Mouse (Mus musculus) stomach, embryonic 16.5 days (tissue): ENCODE results near the gene Hand2. TPM values are rescaled to one million over a fixed set of nuclear protein-coding genes. Genes with fewer than 3 reads are reported as not detected.

Experiments used
- ATAC-seq: fragments of 200-750 bp; cut with Nextera tagmentation; 2 replicates; pipeline ENCODE4 v1.8.0; 2017; ENCODE audit warnings: moderate number of reproducible peaks, moderate TSS enrichment; ENCODE audit not compliant: insufficient read depth, low FRiP score
- H3K27ac ChIP-seq: fragments of 300-500 bp; sonication (generic); 2 replicates; pipeline ENCODE4 v1.5.1; 2014; ENCODE audit warnings: low read length
- H3K27me3 ChIP-seq: fragments of 300-500 bp; sonication (generic); 2 replicates; pipeline ENCODE4 v1.6.1; 2014; ENCODE audit warnings: low read length, control low read depth, mixed read lengths; ENCODE audit not compliant: control insufficient read depth, insufficient read depth
- H3K36me3 ChIP-seq: fragments of 300-500 bp; sonication (generic); 2 replicates; pipeline ENCODE4 v1.6.1; 2014; ENCODE audit warnings: low read length; ENCODE audit not compliant: control insufficient read depth, insufficient read depth
- H3K4me1 ChIP-seq: fragments of 300-500 bp; sonication (generic); 2 replicates; pipeline ENCODE4 v1.6.1; 2014; ENCODE audit warnings: low read length, control low read depth, mixed read lengths; ENCODE audit not compliant: control insufficient read depth, insufficient read depth
- H3K4me2 ChIP-seq: fragments of 300-500 bp; sonication (generic); 2 replicates; pipeline ENCODE4 v1.6.1; 2014; ENCODE audit warnings: low read depth, low read length, mixed read lengths
- H3K4me3 ChIP-seq: fragments of 300-500 bp; sonication (generic); replicated peaks from 2 replicates; pipeline ENCODE4 v1.5.1; 2014; ENCODE audit warnings: mild to moderate bottlenecking, low read length
- H3K9ac ChIP-seq: fragments of 300-500 bp; sonication (generic); 2 replicates; pipeline ENCODE4 v1.6.1; 2014; ENCODE audit warnings: low read length
- H3K9me3 ChIP-seq: fragments of 300-500 bp; sonication (generic); replicated peaks from 2 replicates; pipeline ENCODE4 v1.6.1; 2016; ENCODE audit warnings: low read length, control low read depth; ENCODE audit not compliant: control insufficient read depth
- WGBS: fragments of 180-500 bp; shearing (Covaris S2); extraction: QIAGEN DNeasy Blood & Tissue Kit; methylation state at CpG from one replicate; pipeline ENCODE4 v1.1.7; 2014; 5-methylcytosine and 5-hydroxymethylcytosine counted together
- polyA plus RNA-seq: library from polyadenylated mRNA; unstranded; fragments of >200 nt; fragmentation: Nextera tagmentation; extraction: Ambion mirVana; gene quantifications from 2 replicates; pipeline ENCODE4 v1.2.1, GENCODE M21; 2015

Gene Hand2
- 6.2 and 7.5 TPM in 2 replicates for polyA plus RNA-seq

DNA sequence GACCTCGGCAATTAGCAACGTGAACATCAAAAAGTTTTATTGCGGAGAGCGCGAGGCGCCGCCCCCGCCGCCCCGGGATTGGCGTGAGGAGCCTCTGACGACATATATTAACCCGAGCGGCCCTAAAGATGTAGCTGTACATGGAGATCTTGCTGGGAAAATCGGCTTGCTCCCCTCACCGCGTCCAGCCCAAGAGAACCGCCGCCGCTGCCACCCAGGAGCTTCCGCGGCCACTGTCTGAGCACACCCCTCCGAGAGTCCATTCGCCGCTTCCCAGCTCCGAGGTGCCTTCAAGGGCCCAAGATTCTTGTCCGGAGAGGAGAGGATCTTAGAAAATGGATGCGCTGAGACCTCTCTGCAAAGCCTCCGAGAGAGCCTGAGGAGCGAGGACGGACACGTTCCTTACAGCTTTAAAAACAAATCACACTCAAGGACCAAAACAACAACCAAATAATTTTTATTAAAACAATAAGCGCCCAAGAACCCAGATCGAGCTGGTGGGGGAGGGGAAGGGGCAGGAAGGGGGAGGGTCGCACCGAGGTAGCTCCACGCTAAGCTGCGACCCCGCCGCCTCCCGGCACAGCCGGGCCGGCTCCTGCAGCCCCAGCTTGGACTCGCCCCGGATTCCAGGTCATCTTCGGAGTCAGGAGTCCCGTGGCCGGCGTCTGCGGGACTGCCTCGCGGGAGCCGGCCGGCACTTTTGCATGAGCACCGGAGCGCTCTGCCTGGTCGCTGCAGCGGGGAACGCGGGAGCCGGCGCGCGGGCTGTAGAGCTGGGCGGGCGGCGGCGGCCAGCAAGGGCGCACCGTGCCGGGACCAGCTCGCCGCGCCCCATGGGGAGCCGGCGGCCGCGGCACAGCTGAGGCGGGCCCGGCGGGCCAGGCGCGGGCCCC is at the start of gene Hand2:
Gene Hand2 (plus strand): TSS at position 133 of the 893 bp plus-strand sequence.
- H3K4me2 ChIP-seq: peak within 1 kb of the TSS; percentile 54
- no peaks in the 10 kb centered on the region for H3K9me3 ChIP-seq
- peak; percentile 71 for ATAC-seq
- H3K27me3 ChIP-seq: peaks cover 58% of the 10 kb centered on the region
- no peaks in the 10 kb centered on the region for H3K36me3 ChIP-seq
- H3K4me1 ChIP-seq: peaks cover 3% of the 10 kb centered on the region; the same call in 1 of the 2 replicates
- under 1% methylated on average over 80 of the region's 83 CpGs for WGBS
- H3K27ac ChIP-seq: peak within 1 kb of the TSS; percentile 92
- peak within 1 kb of the TSS; percentile 65 for H3K4me3 ChIP-seq
- peak within 1 kb of the TSS; percentile 88 for H3K9ac ChIP-seq

DNA sequence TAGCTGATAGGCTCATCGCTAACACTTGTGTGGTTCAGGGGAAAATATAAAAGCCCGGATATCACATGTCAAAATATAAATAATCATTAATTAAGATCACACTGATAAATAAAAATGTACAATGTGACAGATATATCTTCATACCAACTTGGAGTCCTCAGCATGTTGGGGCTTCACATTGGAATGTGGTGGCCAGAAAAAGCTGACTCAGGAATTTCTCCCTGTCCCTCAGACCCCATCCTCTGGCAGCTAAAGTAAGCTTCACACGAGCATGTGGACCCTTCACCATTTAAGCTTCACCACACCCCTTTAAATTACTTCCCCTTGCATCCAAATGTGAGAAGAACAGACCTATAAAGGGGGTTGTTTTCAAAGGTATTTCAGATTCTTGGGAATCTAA is 47.7 kb upstream of the Hand2 start:
- no peak overlapping the region for H3K4me3 ChIP-seq
- no peaks in the 10 kb centered on the region for H3K9me3 ChIP-seq
- no peak overlapping the region for H3K9ac ChIP-seq
- H3K27ac ChIP-seq: no peak overlapping the region
- H3K4me1 ChIP-seq: no peaks in the 10 kb centered on the region
- no peak overlapping the region for H3K4me2 ChIP-seq
- WGBS: 67% methylated on average over 3 of the region's 3 CpGs
- H3K36me3 ChIP-seq: no peaks in the 10 kb centered on the region
- ATAC-seq: no peak
- H3K27me3 ChIP-seq: no peaks in the 10 kb centered on the region

DNA sequence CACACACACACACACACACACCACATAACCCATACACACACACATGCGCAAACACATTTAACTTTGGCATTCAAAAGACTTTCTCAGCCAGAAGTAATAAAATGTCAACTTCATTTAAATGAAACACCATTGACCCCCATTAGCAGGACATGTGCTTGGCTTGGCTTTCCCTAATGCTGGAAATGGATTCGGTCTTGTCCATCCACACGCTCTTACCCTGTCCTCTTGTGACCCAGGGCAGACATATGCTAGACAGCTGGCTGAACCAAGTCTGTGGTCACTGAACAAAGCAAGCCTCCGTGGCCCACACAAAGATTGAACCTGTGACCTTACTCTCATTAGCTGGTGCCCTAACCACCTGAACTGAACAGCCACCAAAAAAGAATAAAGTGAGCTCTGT is 27.3 kb upstream of the Hand2 start:
- H3K27me3 ChIP-seq: no peaks in the 10 kb centered on the region
- H3K9me3 ChIP-seq: no peaks in the 10 kb centered on the region
- WGBS: 60% methylated on average over 4 of the region's 4 CpGs
- H3K36me3 ChIP-seq: no peaks in the 10 kb centered on the region
- H3K4me3 ChIP-seq: no peak overlapping the region
- H3K4me2 ChIP-seq: no peak overlapping the region
- no peak for ATAC-seq
- no peak overlapping the region for H3K27ac ChIP-seq
- H3K9ac ChIP-seq: no peak overlapping the region
- H3K4me1 ChIP-seq: no peaks in the 10 kb centered on the region

DNA sequence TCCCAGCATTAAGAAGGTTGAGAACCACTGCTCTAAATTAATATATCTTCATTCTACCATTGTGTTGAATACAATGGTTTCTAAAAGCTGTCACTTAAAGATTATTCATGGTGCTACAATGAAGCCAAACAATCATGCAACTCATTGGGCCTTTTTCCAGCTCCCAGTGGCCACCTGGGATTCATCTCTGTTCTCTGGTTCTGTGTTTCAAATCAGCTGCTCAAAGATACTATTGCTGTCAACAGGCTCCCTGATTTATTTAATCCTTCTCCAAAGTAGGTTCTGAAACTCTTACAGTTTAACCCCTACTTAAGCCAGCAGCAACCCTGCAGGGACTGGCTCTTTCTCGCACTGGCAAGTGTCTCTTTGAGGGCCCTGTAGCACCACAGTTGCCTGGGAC is 17.3 kb upstream of the Hand2 start:
- H3K9ac ChIP-seq: no peak overlapping the region
- no peak overlapping the region for H3K4me2 ChIP-seq
- no peak overlapping the region for H3K4me3 ChIP-seq
- H3K27me3 ChIP-seq: no peaks in the 10 kb centered on the region; the same call in 1 of the 2 replicates
- WGBS: 59% methylated on average over 1 of the region's 1 CpGs
- no peak for ATAC-seq
- H3K36me3 ChIP-seq: no peaks in the 10 kb centered on the region
- no peaks in the 10 kb centered on the region for H3K4me1 ChIP-seq
- H3K27ac ChIP-seq: no peak overlapping the region
- no peaks in the 10 kb centered on the region for H3K9me3 ChIP-seq

DNA sequence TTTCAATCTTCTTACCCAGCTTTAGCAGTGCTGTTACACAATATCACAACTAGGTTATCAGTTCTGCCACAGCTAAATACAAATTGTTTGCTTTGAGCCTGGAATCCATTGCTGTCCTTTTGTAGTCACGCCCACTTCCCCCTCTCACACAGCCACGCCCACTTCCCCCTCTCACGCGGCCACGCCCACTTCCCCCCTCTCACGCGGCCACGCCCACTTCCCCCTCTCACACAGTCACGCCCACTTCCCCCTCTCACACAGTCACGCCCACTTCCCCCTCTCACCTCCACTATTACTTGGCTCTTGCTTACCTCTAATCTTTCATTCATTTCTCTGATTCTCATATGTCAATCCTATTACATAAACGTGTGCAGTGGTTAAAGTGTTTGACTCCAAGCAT is 15.8 kb upstream of the Hand2 start:
- Histone ChIP-seq H3K4me3 (no peak overlapping the region), H3K27me3 (no peaks in the 10 kb centered on the region; the same call in 1 of the 2 replicates), H3K36me3 (no peaks in the 10 kb centered on the region), H3K9me3 (no peaks in the 10 kb centered on the region), H3K9ac (no peak overlapping the region), H3K4me2 (no peak overlapping the region), H3K4me1 (no peaks in the 10 kb centered on the region), H3K27ac (no peak overlapping the region)
- WGBS: 50% methylated on average over 11 of the region's 11 CpGs
- no peak for ATAC-seq

DNA sequence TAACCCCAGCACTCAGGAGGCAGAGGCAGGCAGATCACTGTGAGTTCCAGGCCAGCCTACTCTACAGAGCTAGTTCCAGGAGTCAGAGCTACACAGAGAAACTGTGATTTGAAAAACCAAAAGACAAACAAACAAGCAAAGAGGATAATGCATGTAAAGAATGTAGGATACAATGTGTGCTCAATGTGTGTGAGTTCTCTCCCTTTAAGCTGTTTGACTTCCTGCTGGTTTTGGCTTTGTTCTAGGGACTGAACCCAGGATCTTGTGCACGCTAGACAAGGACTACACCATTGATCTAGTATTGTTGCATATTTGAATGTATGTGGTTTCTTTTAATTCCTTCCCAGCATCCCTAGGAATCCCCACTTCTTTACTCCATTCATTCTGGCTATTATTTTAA is 14.3 kb upstream of the Hand2 start:
- Histone ChIP-seq H3K9me3 (no peaks in the 10 kb centered on the region), H3K27me3 (no peaks in the 10 kb centered on the region; the same call in 1 of the 2 replicates), H3K4me1 (no peaks in the 10 kb centered on the region), H3K27ac (no peak overlapping the region), H3K9ac (no peak overlapping the region), H3K36me3 (no peaks in the 10 kb centered on the region), H3K4me2 (no peak overlapping the region), H3K4me3 (no peak overlapping the region)
- 35% methylated on average over 1 of the region's 1 CpGs for WGBS
- no peak for ATAC-seq

DNA sequence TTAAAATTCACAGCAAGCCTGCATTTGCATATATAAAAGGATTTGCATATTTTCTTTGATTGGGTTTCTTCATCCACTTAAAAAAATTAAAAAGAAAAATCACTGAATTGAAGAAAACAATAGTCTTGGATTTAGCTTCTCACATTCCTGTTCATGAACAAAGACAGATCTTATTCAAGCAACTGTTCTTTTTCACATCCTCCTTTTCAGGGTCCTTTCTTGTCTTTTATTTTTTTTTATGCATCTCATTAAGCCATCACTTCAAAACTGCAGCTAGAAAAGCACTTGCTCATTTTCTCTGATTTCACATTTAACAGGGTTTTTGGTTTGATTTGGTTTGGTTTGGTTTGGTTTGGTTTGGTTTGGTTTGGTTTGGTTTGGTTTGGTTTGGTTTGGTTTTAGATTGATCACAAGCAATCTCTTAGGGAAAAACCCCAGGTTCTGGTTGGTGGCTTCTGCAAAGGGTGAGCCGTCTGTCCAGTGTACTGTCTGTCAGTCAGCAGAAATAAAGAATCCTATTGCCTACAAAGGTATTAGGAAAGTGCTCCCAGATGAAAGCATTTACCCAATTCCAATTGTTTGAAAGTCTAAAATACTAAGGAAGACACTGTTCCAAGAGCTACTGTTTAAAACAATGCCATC is 10.8 kb upstream of the Hand2 start:
- no peak for ATAC-seq
- H3K9ac ChIP-seq: no peak overlapping the region
- no peaks in the 10 kb centered on the region for H3K36me3 ChIP-seq
- no peak overlapping the region for H3K4me3 ChIP-seq
- peaks cover 17% of the 10 kb centered on the region for H3K27me3 ChIP-seq
- WGBS: 46% methylated on average over 1 of the region's 1 CpGs
- no peaks in the 10 kb centered on the region for H3K9me3 ChIP-seq
- no peak overlapping the region for H3K27ac ChIP-seq
- no peak overlapping the region for H3K4me2 ChIP-seq
- peaks cover 6% of the 10 kb centered on the region; the same call in 1 of the 2 replicates for H3K4me1 ChIP-seq

DNA sequence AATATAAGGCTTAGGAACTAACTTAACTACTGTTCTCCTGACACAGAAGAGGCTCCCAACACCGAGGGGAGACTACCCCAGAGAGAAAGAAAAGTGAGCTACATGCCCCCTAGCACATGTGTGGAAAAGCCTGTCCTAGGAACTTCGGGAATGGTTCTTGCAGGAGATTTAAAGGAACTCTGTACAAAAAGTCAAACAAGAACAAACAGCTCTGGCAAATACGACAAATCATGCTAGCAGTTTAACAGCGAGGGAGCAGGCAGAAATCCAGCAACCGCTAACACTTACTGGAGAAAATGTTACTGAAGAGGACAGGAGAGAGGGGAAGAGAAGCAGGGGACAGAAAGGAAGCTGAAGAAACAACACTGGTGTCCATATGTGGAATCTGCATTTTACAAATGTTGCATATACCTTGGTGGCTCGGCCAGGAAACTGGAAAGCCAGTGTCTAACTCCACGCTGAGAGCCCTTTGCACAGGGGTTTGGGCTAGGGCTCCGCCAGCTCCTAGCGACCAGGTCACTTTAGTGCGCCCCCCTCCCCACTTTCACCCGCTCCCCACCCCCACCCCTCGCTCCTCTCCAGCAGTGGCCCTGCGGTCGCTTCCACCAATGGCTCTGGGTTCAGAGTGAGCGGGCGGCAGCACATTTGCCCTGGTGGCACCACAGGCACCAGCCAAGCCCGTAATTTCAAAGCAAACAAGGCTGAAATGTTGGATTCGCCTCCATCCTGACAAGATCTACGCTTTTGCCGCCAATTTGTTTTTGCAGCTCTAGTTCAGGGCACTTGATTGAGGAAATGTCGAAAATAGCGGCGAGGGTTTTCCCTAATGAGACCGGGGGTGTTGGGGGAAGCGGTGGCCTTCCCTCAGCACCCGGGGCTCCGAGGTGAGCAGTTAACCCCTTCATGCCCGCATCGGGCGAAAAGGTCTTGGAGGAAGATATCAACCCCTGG is 8.5 kb upstream of the Hand2 start:
- peaks cover 27% of the 10 kb centered on the region for H3K27me3 ChIP-seq
- H3K9me3 ChIP-seq: no peaks in the 10 kb centered on the region
- H3K4me2 ChIP-seq: peak overlapping the region; percentile 71
- peak overlapping the region; percentile 70 for H3K27ac ChIP-seq
- peaks cover 6% of the 10 kb centered on the region; the same call in 1 of the 2 replicates for H3K4me1 ChIP-seq
- peak overlapping the region; percentile 65 for H3K9ac ChIP-seq
- H3K36me3 ChIP-seq: no peaks in the 10 kb centered on the region
- peak; percentile 50 for ATAC-seq
- peak overlapping the region; percentile 46 for H3K4me3 ChIP-seq
- 1% methylated on average over 30 of the region's 30 CpGs for WGBS
